Mouse (Mus musculus): ENCODE data around the gene Pcsk5. TPM values are rescaled to one million over a fixed set of nuclear protein-coding genes. Genes with fewer than 3 reads are reported as not detected.

The Pcsk5 gene
- polyA plus RNA-seq, 1 experiment from 2014 or later: 33.9 TPM

- WGBS: 41% methylated on average over 6 of the region's 6 CpGs
- ATAC-seq (ENCODE audit: insufficient number of reproducible peaks, insufficient read depth, low FRiP score, low TSS enrichment, low read depth): no peak
- Histone ChIP-seq H3K27ac (no peak overlapping the region), H3K27me3 (0 out of 2 replicates have a peak, but pooled peaks cover 3% of the 10 kb centered on the region), H3K9me3 (no peaks in the 10 kb centered on the region), H3K9ac (no peak overlapping the region), H3K4me1 (peaks cover 29% of the 10 kb centered on the region), H3K4me2 (no peak overlapping the region), H3K36me3 (no peaks in the 10 kb centered on the region), H3K4me3 (no peak overlapping the region)
These were observed 369.7 kb downstream of the Pcsk5 start for GRCm38 (mm10) chr19:17467556-17468211.

DNA sequence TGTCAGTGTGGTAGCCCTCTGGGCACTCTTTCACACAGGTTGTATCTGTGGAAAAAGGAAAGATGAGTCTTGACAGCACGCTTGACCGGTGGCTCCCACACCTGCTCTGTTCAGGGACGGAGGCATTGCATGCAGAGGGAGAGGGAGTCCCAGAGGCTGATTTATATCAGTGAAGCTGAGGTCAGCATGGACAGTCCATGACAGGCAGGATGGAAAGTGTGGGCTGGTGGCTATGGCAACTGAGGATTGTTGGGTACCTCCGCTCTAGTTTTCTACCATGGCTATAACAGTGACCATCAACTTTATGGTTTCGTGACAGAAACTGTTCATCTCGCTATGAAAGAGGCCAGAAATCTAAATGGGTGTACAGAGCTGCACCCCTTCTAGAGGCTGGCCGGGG lies 385.4 kb downstream of the Pcsk5 start:
- no peak for ATAC-seq (ENCODE audit: insufficient number of reproducible peaks, insufficient read depth, low FRiP score, low TSS enrichment, low read depth)
- no peaks in the 10 kb centered on the region for H3K36me3 ChIP-seq
- H3K4me3 ChIP-seq: no peak overlapping the region
- no peak overlapping the region for H3K9ac ChIP-seq
- no peaks in the 10 kb centered on the region for H3K4me1 ChIP-seq
- no peak overlapping the region for H3K4me2 ChIP-seq
- 83% methylated on average over 7 of the region's 7 CpGs for WGBS
- no peaks in the 10 kb centered on the region for H3K9me3 ChIP-seq
- H3K27me3 ChIP-seq: no peaks in the 10 kb centered on the region
- no peak overlapping the region for H3K27ac ChIP-seq

DNA sequence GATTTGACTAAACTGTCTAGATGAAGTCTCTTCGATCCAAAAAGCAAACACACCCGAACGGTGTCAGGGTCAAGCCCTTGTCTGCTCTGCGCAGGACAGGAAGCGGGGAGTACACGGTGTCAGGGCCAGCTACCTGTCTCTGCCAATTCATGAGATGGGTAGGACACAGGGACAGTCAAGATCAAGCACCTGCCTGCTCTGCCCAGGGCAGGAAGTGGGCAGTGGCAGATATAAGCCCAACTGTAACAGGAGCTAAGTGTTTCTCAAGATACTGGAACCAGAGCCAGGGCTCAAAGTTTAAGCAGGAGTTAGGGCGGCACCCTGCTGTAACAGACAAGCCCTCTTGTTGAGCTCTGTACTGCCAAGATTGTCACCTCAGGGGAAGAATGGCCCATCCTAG lies 393.9 kb downstream of the Pcsk5 start:
- Histone ChIP-seq H3K9me3 (no peaks in the 10 kb centered on the region), H3K4me1 (peaks cover 17% of the 10 kb centered on the region), H3K9ac (no peak overlapping the region), H3K4me3 (no peak overlapping the region), H3K27me3 (no peaks in the 10 kb centered on the region), H3K4me2 (no peak overlapping the region), H3K36me3 (no peaks in the 10 kb centered on the region), H3K27ac (no peak overlapping the region)
- no peak for ATAC-seq (ENCODE audit: insufficient number of reproducible peaks, insufficient read depth, low FRiP score, low TSS enrichment, low read depth)
- WGBS: 86% methylated on average over 7 of the region's 7 CpGs

GRCm38 (mm10) chr19:17439476-17440189 lies 397.8 kb downstream of the Pcsk5 start:
- Histone ChIP-seq H3K4me1 (peaks cover 18% of the 10 kb centered on the region), H3K4me3 (no peak overlapping the region), H3K9ac (no peak overlapping the region), H3K27me3 (no peaks in the 10 kb centered on the region), H3K9me3 (no peaks in the 10 kb centered on the region), H3K36me3 (no peaks in the 10 kb centered on the region), H3K4me2 (no peak overlapping the region), H3K27ac (peak overlapping the region; percentile 60)
- 31% methylated on average over 4 of the region's 4 CpGs for WGBS
- ATAC-seq (ENCODE audit: insufficient number of reproducible peaks, insufficient read depth, low FRiP score, low TSS enrichment, low read depth): no peak

- Histone ChIP-seq H3K27ac (no peak overlapping the region), H3K4me1 (peaks cover 22% of the 10 kb centered on the region), H3K9ac (no peak overlapping the region), H3K4me3 (no peak overlapping the region), H3K36me3 (no peaks in the 10 kb centered on the region), H3K27me3 (no peaks in the 10 kb centered on the region), H3K4me2 (no peak overlapping the region), H3K9me3 (no peaks in the 10 kb centered on the region)
- ATAC-seq (ENCODE audit: insufficient number of reproducible peaks, insufficient read depth, low FRiP score, low TSS enrichment, low read depth): no peak
- WGBS: 90% methylated on average over 1 of the region's 1 CpGs
These were observed 400.8 kb downstream of the Pcsk5 start for GRCm38 (mm10) chr19:17436651-17437050.

DNA sequence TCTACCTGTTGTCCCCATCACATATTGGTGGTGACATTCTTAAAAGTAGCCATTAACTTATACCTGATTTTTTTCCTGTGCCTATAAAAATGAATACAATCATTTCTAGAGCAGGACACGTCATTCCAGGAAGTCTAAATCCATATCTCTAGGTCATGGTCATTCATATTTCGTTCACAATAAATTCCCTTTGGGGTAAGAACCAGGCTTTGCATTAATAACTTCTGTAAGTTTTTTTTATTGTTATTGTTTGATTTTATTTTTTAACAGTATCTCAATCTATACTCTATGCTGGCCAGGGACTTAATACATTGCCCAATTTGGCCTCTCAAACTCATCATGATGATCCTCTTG lies 408.9 kb downstream of the Pcsk5 start:
- Histone ChIP-seq H3K4me3 (no peak overlapping the region), H3K27me3 (no peaks in the 10 kb centered on the region), H3K4me2 (no peak overlapping the region), H3K36me3 (no peaks in the 10 kb centered on the region), H3K9me3 (no peaks in the 10 kb centered on the region), H3K9ac (no peak overlapping the region), H3K27ac (no peak overlapping the region), H3K4me1 (peaks cover 4% of the 10 kb centered on the region; the same call in 1 of the 2 replicates)
- no peak for ATAC-seq (ENCODE audit: insufficient number of reproducible peaks, insufficient read depth, low FRiP score, low TSS enrichment, low read depth)
- 82% methylated on average over 2 of the region's 2 CpGs for WGBS

- H3K9ac ChIP-seq: no peak overlapping the region
- H3K9me3 ChIP-seq: no peaks in the 10 kb centered on the region
- peaks cover 2% of the 10 kb centered on the region; the same call in 1 of the 2 replicates for H3K4me1 ChIP-seq
- ATAC-seq (ENCODE audit: insufficient number of reproducible peaks, insufficient read depth, low FRiP score, low TSS enrichment, low read depth): no peak
- no peaks in the 10 kb centered on the region for H3K27me3 ChIP-seq
- no peak overlapping the region for H3K4me3 ChIP-seq
- H3K27ac ChIP-seq: no peak overlapping the region
- no peak overlapping the region for H3K4me2 ChIP-seq
- WGBS: 91% methylated on average over 2 of the region's 2 CpGs
- H3K36me3 ChIP-seq: no peaks in the 10 kb centered on the region
These were observed 409.4 kb downstream of the Pcsk5 start for GRCm38 (mm10) chr19:17427824-17428560.

GRCm38 (mm10) chr19:17423306-17423705 lies 414.1 kb downstream of the Pcsk5 start:
- H3K36me3 ChIP-seq: no peaks in the 10 kb centered on the region
- H3K9ac ChIP-seq: no peak overlapping the region

GRCm38 (mm10) chr19:17417855-17418254 lies 419.6 kb downstream of the Pcsk5 start:
- ATAC-seq (ENCODE audit: insufficient number of reproducible peaks, insufficient read depth, low FRiP score, low TSS enrichment, low read depth): no peak
- H3K4me1 ChIP-seq: 0 out of 2 replicates have a peak, but pooled peaks cover 8% of the 10 kb centered on the region
- no peak overlapping the region for H3K27ac ChIP-seq
- no peak overlapping the region for H3K9ac ChIP-seq
- H3K4me2 ChIP-seq: no peak overlapping the region
- H3K4me3 ChIP-seq: no peak overlapping the region
- WGBS: 63% methylated on average over 1 of the region's 1 CpGs
- no peaks in the 10 kb centered on the region for H3K36me3 ChIP-seq
- no peaks in the 10 kb centered on the region for H3K27me3 ChIP-seq
- no peaks in the 10 kb centered on the region for H3K9me3 ChIP-seq

More at GRCm38 (mm10) chr19:17423306-17423705, 414.1 kb downstream of the Pcsk5 start:
- Histone ChIP-seq H3K27ac (no peak overlapping the region), H3K9me3 (no peaks in the 10 kb centered on the region), H3K4me3 (no peak overlapping the region), H3K27me3 (no peaks in the 10 kb centered on the region), H3K4me1 (0 out of 2 replicates have a peak, but pooled peaks cover 8% of the 10 kb centered on the region), H3K4me2 (no peak overlapping the region)
- no peak for ATAC-seq (ENCODE audit: insufficient number of reproducible peaks, insufficient read depth, low FRiP score, low TSS enrichment, low read depth)
- 64% methylated on average over 3 of the region's 3 CpGs for WGBS

DNA sequence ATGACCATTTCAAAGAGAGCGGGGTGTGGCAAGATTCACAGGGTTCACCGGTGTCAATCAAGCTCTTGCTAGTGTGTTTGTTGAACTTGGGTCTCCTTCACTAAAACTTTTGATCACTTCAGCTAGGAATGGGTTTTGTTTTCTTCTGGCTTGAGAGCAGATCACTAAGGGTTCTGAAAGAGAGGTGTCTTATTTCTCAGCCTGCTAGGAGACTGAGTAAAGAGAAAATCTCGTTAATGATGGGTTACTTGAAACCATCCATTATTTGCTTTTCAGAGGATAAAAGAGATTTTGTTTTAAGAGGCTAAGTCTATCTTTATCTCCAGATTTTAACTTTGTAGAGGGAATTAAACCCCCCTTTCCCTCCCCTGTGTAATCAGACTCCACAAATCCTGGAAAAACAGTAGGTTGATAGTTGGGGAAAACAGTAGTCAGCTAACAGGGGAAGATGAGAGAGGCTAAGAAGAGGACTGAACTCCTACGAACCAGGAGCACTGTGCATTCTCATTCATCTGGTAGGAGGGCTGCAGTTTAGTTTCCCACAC lies 424.4 kb downstream of the Pcsk5 start:
- Histone ChIP-seq H3K9ac (no peak overlapping the region), H3K4me3 (no peak overlapping the region), H3K36me3 (no peaks in the 10 kb centered on the region), H3K4me2 (no peak overlapping the region), H3K9me3 (no peaks in the 10 kb centered on the region), H3K27me3 (no peaks in the 10 kb centered on the region), H3K4me1 (no peaks in the 10 kb centered on the region), H3K27ac (no peak overlapping the region)
- ATAC-seq (ENCODE audit: insufficient number of reproducible peaks, insufficient read depth, low FRiP score, low TSS enrichment, low read depth): peak; percentile 56; the same call in 1 of the 2 replicates
- WGBS: 33% methylated on average over 4 of the region's 4 CpGs

- H3K27ac ChIP-seq: no peak overlapping the region
- H3K9me3 ChIP-seq: peaks cover 4% of the 10 kb centered on the region; the same call in 1 of the 2 replicates
- no peak for ATAC-seq (ENCODE audit: insufficient number of reproducible peaks, insufficient read depth, low FRiP score, low TSS enrichment, low read depth)
- no peaks in the 10 kb centered on the region for H3K27me3 ChIP-seq
- no peaks in the 10 kb centered on the region for H3K4me1 ChIP-seq
- no peak overlapping the region for H3K9ac ChIP-seq
- no peak overlapping the region for H3K4me2 ChIP-seq
- H3K4me3 ChIP-seq: no peak overlapping the region
- H3K36me3 ChIP-seq: no peaks in the 10 kb centered on the region
- 83% methylated on average over 5 of the region's 5 CpGs for WGBS
These were observed 426.9 kb downstream of the Pcsk5 start for GRCm38 (mm10) chr19:17410465-17411065.

Measured in embryonic facial prominence, embryonic 13.5 days (tissue).